Mouse (Mus musculus) lung, postnatal 0 days (tissue): ENCODE measurements at regions not wholly inside any gene's neighbourhood (a gene's known extent, or its start where the extent isn't known, plus 50 kb on each side); places are given as distances from the start of the nearest gene placed in this dataset.

Experiments used
- CTCF ChIP-seq: IDR thresholded peaks from 2 replicates; pipeline ENCODE4 v1.5.1; 2016; ENCODE audit warnings: antibody characterized with exemption, mild to moderate bottlenecking
- EP300 ChIP-seq: IDR thresholded peaks from 2 replicates; pipeline ENCODE4 v1.6.1; 2016; ENCODE audit warnings: antibody characterized with exemption, mild to moderate bottlenecking, control low read depth

DNA sequence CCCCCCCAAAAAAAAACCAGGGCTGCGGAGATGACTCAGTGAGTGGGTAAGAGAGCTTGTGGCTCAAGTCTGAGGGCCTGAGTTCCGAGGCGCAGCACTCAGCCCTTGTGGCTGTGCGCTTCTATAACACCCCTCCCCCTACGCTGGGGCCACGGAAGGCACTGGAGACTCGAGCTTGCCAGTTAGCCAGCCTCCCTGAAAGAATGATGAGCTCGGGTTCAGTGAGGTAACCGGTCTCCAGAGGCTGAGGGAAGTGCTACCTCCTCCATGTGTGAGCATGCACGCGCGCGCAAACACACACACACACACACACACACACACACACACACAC, 1096.7 kb downstream of the Synb start:
- no peak for TF ChIP-seq CTCF
- no peak for TF ChIP-seq EP300
